Mouse (Mus musculus): Measurements from ENCODE around the gene Nfyc.

GRCm38 (mm10) chr4:120819871-120820270 lies 11.5 kb downstream of the Nfyc start:
- TF ChIP-seq POLR2A (IDR thresholded peaks at IDR 0.05; ENCODE audit: insufficient read depth, low read depth, low read length), result no peak
- TF ChIP-seq CTCF (IDR thresholded peaks at IDR 0.05), result no peak

Measured in heart, adult 2 months (tissue).